Mouse (Mus musculus): Measurements from ENCODE around the gene Adam15. TPM values are rescaled to one million over a fixed set of nuclear protein-coding genes. Genes with fewer than 3 reads are reported as not detected.

Gene Adam15
- total RNA-seq, 1 experiment, result 56.3 TPM

GRCm38 (mm10) chr3:89330346-89330745 is 19.4 kb downstream of the Adam15 start:
- no peak for TF ChIP-seq HCFC1 (IDR thresholded peaks at IDR 0.05; ENCODE audit: borderline replicate concordance, insufficient read depth, low read length)
- no peak for TF ChIP-seq ZC3H11A (IDR thresholded peaks at IDR 0.05; ENCODE audit: borderline replicate concordance, low read depth, low read length)
- TF ChIP-seq ZNF384 (IDR thresholded peaks at IDR 0.05; ENCODE audit: low read depth, low read length), result no peak
- no peak for TF ChIP-seq CHD2 (IDR thresholded peaks at IDR 0.05; ENCODE audit: low read depth, low read length)
- TF ChIP-seq MAFK (IDR thresholded peaks at IDR 0.05; ENCODE audit: insufficient read depth, low read depth, low read length), result no peak
- peaks cover 4 to 35% of the 10 kb centered on the region in 2 experiments; a peak in 3 of 4 replicates for H3K4me1 ChIP-seq (ENCODE audit: control insufficient read depth in 2 of 2, insufficient read depth in 2 of 2, low read length in 2 of 2, poor library complexity in 1 of 2)
- no peak for DNase-seq (ENCODE audit: low read depth, low spot score)
- in situ Hi-C loops (cut with MboI; ENCODE audit: low sequenced_read_pairs in 2 of 2, unreplicated experiment in 2 of 2), result no loop called here
- no peak overlapping the region for H3K4me3 ChIP-seq (ENCODE audit: insufficient read depth in 1 of 2, low read depth in 1 of 2, low read length in 2 of 2, poor library complexity in 1 of 2, severe bottlenecking in 1 of 2)
- H3K9me3 ChIP-seq (ENCODE audit: control insufficient read depth, insufficient read depth, low read depth, low read length), result no peaks in the 10 kb centered on the region
- no peak overlapping the region for H3K27ac ChIP-seq (ENCODE audit: insufficient read depth, low read depth, low read length, poor library complexity, severe bottlenecking)
- peaks cover 19% of the 10 kb centered on the region for H3K36me3 ChIP-seq (ENCODE audit: control insufficient read depth, insufficient read depth, low read length, poor library complexity, severe bottlenecking)
- H3K9ac ChIP-seq (ENCODE audit: insufficient read depth, low read depth, low read length, poor library complexity, severe bottlenecking), result no peak overlapping the region

DNA sequence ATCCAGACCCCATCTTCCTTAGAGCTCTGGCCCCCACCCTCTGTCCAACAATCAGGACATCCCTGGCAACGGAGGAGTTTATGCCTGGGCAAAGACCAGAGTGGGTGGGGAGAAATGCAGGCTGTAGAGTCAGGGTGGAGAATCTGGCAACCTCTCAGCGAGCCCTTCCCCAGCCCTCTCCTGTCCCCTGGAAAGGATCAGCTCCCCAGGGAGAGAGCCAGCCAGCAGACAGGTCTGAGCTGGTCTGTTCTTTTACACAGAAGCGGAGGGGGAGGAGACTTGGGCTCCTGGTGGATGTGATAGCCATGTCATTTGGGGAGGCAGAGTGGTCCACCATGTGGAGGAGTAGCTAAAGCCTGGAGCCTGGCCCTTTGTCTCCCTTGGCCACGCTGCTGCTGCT is 21.2 kb downstream of the Adam15 start:
- no peak for DNase-seq (ENCODE audit: low read depth, low spot score)
- Histone ChIP-seq H3K9ac (ENCODE audit: insufficient read depth, low read depth, low read length, poor library complexity, severe bottlenecking) (peak overlapping the region; percentile 42; the same call in 1 of the 2 replicates), H3K36me3 (ENCODE audit: control insufficient read depth, insufficient read depth, low read length, poor library complexity, severe bottlenecking) (peaks cover 5% of the 10 kb centered on the region), H3K4me3 (ENCODE audit: insufficient read depth in 1 of 2, low read depth in 1 of 2, low read length in 2 of 2, poor library complexity in 1 of 2, severe bottlenecking in 1 of 2) (peak overlapping the region; percentile 8 to 21; a peak in 1 of 4 replicates), H3K27ac (ENCODE audit: insufficient read depth, low read depth, low read length, poor library complexity, severe bottlenecking) (peak overlapping the region; percentile 63), H3K9me3 (ENCODE audit: control insufficient read depth, insufficient read depth, low read depth, low read length) (no peaks in the 10 kb centered on the region), H3K4me1 (ENCODE audit: control insufficient read depth in 2 of 2, insufficient read depth in 2 of 2, low read length in 2 of 2, poor library complexity in 1 of 2) (peaks cover 4 to 37% of the 10 kb centered on the region in 2 experiments; a peak in 3 of 4 replicates)
- in situ Hi-C loops (cut with MboI; ENCODE audit: low sequenced_read_pairs in 2 of 2, unreplicated experiment in 2 of 2), result no loop called here
- TF ChIP-seq CHD2 (IDR thresholded peaks at IDR 0.05; ENCODE audit: low read depth, low read length) (no peak), ZNF384 (IDR thresholded peaks at IDR 0.05; ENCODE audit: low read depth, low read length) (no peak), HCFC1 (IDR thresholded peaks at IDR 0.05; ENCODE audit: borderline replicate concordance, insufficient read depth, low read length) (no peak), MAFK (IDR thresholded peaks at IDR 0.05; ENCODE audit: insufficient read depth, low read depth, low read length) (no peak), ZC3H11A (IDR thresholded peaks at IDR 0.05; ENCODE audit: borderline replicate concordance, low read depth, low read length) (no peak)

- H3K4me3 ChIP-seq (ENCODE audit: insufficient read depth in 1 of 2, low read depth in 1 of 2, low read length in 2 of 2, poor library complexity in 1 of 2, severe bottlenecking in 1 of 2), result 0 out of 4 replicates have a peak overlapping the region, but pooled peaks of 1 of the 2 experiments have one; percentile 14
- no peaks in the 10 kb centered on the region for H3K36me3 ChIP-seq (ENCODE audit: control insufficient read depth, insufficient read depth, low read length, poor library complexity, severe bottlenecking)
- TF ChIP-seq ZC3H11A (IDR thresholded peaks at IDR 0.05; ENCODE audit: borderline replicate concordance, low read depth, low read length) (no peak), HCFC1 (IDR thresholded peaks at IDR 0.05; ENCODE audit: borderline replicate concordance, insufficient read depth, low read length) (no peak)
- H3K9me3 ChIP-seq (ENCODE audit: control insufficient read depth, insufficient read depth, low read depth, low read length), result no peaks in the 10 kb centered on the region
- H3K27ac ChIP-seq (ENCODE audit: insufficient read depth, low read depth, low read length, poor library complexity, severe bottlenecking), result peak overlapping the region; percentile 14; the same call in 1 of the 2 replicates
- peaks cover 4 to 36% of the 10 kb centered on the region in 2 experiments; a peak in 3 of 4 replicates for H3K4me1 ChIP-seq (ENCODE audit: control insufficient read depth in 2 of 2, insufficient read depth in 2 of 2, low read length in 2 of 2, poor library complexity in 1 of 2)
- peak overlapping the region; percentile 17; the same call in 1 of the 2 replicates for H3K9ac ChIP-seq (ENCODE audit: insufficient read depth, low read depth, low read length, poor library complexity, severe bottlenecking)
- DNase-seq (ENCODE audit: low read depth, low spot score), result no peak
- in situ Hi-C loops (cut with MboI; ENCODE audit: low sequenced_read_pairs in 2 of 2, unreplicated experiment in 2 of 2), result no loop called here
Measured at GRCm38 (mm10) chr3:89327371-89327870, 22.4 kb downstream of the Adam15 start.

DNA sequence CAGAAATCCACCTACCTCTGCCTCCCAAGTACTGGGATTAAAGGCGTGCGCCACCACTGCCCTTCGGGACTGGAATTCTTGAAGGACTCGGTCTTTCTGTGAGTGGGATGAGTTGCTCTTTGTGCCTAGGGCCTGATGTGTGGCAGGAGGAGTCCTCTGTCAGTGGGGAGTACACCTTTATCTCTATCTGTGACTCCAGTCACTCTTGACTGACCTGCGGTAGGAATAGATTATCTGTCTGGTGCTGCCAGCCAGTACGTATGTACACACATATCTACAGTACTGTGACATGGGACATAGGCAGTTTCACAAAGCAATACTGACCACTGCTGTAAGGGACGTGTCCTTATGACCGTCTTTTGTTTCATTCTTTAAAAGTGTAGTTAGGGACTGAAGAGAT is 23.9 kb downstream of the Adam15 start:
- Histone ChIP-seq H3K36me3 (ENCODE audit: control insufficient read depth, insufficient read depth, low read length, poor library complexity, severe bottlenecking) (no peaks in the 10 kb centered on the region), H3K27ac (ENCODE audit: insufficient read depth, low read depth, low read length, poor library complexity, severe bottlenecking) (no peak overlapping the region), H3K4me3 (ENCODE audit: insufficient read depth in 1 of 2, low read depth in 1 of 2, low read length in 2 of 2, poor library complexity in 1 of 2, severe bottlenecking in 1 of 2) (no peak overlapping the region), H3K4me1 (ENCODE audit: control insufficient read depth in 2 of 2, insufficient read depth in 2 of 2, low read length in 2 of 2, poor library complexity in 1 of 2) (peaks cover 0 to 28% of the 10 kb centered on the region in 2 experiments; a peak in 2 of 4 replicates), H3K9me3 (ENCODE audit: control insufficient read depth, insufficient read depth, low read depth, low read length) (no peaks in the 10 kb centered on the region), H3K9ac (ENCODE audit: insufficient read depth, low read depth, low read length, poor library complexity, severe bottlenecking) (no peak overlapping the region)
- DNase-seq (ENCODE audit: low read depth, low spot score), result no peak
- TF ChIP-seq HCFC1 (IDR thresholded peaks at IDR 0.05; ENCODE audit: borderline replicate concordance, insufficient read depth, low read length) (no peak), ZNF384 (IDR thresholded peaks at IDR 0.05; ENCODE audit: low read depth, low read length) (no peak), CHD2 (IDR thresholded peaks at IDR 0.05; ENCODE audit: low read depth, low read length) (no peak), ZC3H11A (IDR thresholded peaks at IDR 0.05; ENCODE audit: borderline replicate concordance, low read depth, low read length) (no peak)
- in situ Hi-C loops (cut with MboI; ENCODE audit: low sequenced_read_pairs in 2 of 2, unreplicated experiment in 2 of 2), result no loop called here

All from ES-E14 (cell line).